Mouse (Mus musculus): ENCODE results near the gene Pfn3. TPM values are rescaled to one million over a fixed set of nuclear protein-coding genes. Genes with fewer than 3 reads are reported as not detected.

The Pfn3 gene
- total and polyA plus RNA-seq, 2 experiments from 2014 or later = 0.52 to 0.68 TPM

DNA sequence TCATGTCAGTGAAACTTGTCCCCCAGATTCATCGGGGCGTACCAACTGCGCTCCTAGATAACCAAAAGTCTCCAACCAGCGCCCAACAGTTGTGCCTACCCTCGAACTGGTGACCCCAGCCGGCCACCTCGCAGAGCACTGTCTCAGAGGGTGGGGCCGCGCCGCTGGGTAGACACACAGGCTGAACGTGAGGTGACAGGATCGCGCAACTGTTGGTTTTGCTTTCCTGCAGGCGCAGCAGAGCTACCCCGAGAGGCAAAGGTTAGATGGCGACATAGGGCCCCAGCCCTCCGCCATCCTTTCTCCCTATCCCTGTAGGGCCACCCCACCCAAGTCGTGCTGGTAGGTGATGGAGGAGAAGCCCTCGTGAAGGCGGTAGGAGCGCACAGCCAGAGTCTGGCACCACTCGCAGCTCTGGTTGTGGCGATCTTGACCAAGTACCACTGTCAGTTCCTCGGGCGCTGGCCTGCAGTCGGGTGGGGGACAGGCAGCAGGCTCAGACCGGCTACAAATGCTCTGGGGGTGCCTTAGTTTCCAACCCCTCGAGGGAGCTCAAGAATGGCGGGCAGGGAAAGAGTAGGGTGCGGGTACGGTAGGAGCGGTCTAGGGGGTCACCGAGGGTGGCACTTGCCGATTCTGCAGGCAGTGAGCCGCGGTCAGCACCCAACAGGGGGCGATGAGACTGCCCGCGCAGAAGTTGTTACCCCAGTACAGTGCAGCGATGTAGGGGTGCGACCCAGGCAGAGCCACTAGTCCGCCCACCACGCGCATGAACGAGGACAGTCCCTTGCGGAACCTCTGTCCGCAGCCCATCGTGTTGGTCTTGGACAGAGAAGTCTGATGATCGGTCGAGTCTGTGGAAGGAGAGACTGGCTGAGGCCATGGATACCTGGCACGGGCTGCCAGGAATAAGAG is 5.2 kb upstream of the Pfn3 start:
- peaks cover 16% of the 10 kb centered on the region for H3K27me3 ChIP-seq (ENCODE audit: insufficient read depth, low read length)
- TF ChIP-seq CTCF (IDR thresholded peaks at IDR 0.05; ENCODE audit: low read depth) = 0 out of 2 replicates have a peak, but pooled peaks have one; percentile 5
- peak overlapping the region; percentile 47; the same call in 1 of the 2 replicates for H3K4me2 ChIP-seq (ENCODE audit: low read depth, low read length)
- H3K4me3 ChIP-seq (ENCODE audit: low read length) = no peak overlapping the region; the same call in 1 of the 2 replicates
- H3K36me3 ChIP-seq (ENCODE audit: insufficient read depth, low read length) = no peaks in the 10 kb centered on the region
- ATAC-seq (0 out of 2 replicates have a peak, but pooled peaks have one; percentile 2), DNase-seq (ENCODE audit: low spot score) (no peak)
- H3K27ac ChIP-seq = no peak overlapping the region
- no peak overlapping the region for H3K9ac ChIP-seq (replicated peaks; ENCODE audit: low read length)
- H3K9me3 ChIP-seq (ENCODE audit: low read length) = no peaks in the 10 kb centered on the region
- no peaks in the 10 kb centered on the region; the same call in 1 of the 2 replicates for H3K4me1 ChIP-seq (ENCODE audit: insufficient read depth, low read length)
- 35% methylated on average over 51 of the region's 51 CpGs for WGBS

DNA sequence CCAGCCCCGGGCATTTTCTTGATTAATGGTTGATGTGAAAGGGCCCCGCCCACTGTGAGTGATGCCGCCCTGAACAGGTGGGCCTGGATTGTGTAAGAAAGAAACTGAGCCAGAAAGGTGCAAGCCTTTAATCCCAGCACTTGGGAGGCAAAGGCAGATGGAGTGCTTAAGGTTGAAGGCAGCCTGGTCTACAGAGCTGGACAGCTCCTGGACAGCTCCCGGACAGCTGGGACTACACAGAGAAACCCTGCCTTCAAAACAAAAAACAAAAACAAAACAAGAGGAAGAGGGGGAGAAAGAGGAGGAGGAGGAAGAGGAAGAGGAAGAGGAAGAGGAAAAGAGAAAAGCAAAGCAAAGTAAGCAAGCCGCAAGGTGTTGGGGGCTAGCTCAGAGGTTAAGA is 4.1 kb upstream of the Pfn3 start:
- Histone ChIP-seq H3K27me3 (ENCODE audit: insufficient read depth, low read length) (peaks cover 16% of the 10 kb centered on the region), H3K9ac (replicated peaks; ENCODE audit: low read length) (no peak overlapping the region), H3K9me3 (ENCODE audit: low read length) (no peaks in the 10 kb centered on the region), H3K36me3 (ENCODE audit: insufficient read depth, low read length) (no peaks in the 10 kb centered on the region), H3K27ac (no peak overlapping the region), H3K4me2 (ENCODE audit: low read depth, low read length) (no peak overlapping the region), H3K4me1 (ENCODE audit: insufficient read depth, low read length) (no peaks in the 10 kb centered on the region; the same call in 1 of the 2 replicates), H3K4me3 (ENCODE audit: low read length) (no peak overlapping the region)
- WGBS = 86% methylated on average over 5 of the region's 5 CpGs
- DNase-seq (ENCODE audit: low spot score) (no peak), ATAC-seq (no peak)
- no peak for TF ChIP-seq CTCF (IDR thresholded peaks at IDR 0.05; ENCODE audit: low read depth)

DNA sequence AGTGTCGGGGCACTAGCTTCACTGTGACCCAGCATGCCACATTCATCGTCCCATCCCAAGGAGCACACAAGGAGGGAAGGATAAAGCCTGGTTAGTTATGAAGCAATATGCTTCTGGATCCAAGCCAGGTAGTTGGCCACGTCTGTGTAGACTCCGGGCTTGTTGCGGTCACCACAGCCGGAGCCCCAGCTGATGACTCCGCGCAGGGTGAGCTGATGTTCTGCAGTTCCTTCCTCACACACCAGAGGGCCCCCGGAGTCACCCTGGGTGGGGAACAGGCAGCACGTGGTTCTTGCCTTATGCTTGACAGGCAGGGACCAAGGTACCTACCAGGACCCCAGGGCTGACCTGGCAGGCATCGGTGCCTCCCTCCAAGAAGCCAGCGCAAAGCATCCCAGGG is 3.0 kb upstream of the Pfn3 start:
- WGBS = 8% methylated on average over 12 of the region's 12 CpGs
- no peaks in the 10 kb centered on the region for H3K9me3 ChIP-seq (ENCODE audit: low read length)
- H3K27ac ChIP-seq = no peak overlapping the region
- peaks cover 16% of the 10 kb centered on the region for H3K27me3 ChIP-seq (ENCODE audit: insufficient read depth, low read length)
- H3K4me3 ChIP-seq (ENCODE audit: low read length) = no peak overlapping the region
- ATAC-seq (peak; percentile 74), DNase-seq (ENCODE audit: low spot score) (peak; percentile 85)
- no peaks in the 10 kb centered on the region for H3K36me3 ChIP-seq (ENCODE audit: insufficient read depth, low read length)
- 0 out of 2 replicates have a peak overlapping the region, but pooled peaks have one; percentile 28 for H3K9ac ChIP-seq (replicated peaks; ENCODE audit: low read length)
- peak overlapping the region; percentile 39 for H3K4me2 ChIP-seq (ENCODE audit: low read depth, low read length)
- no peaks in the 10 kb centered on the region; the same call in 1 of the 2 replicates for H3K4me1 ChIP-seq (ENCODE audit: insufficient read depth, low read length)
- peak; percentile 93 for TF ChIP-seq CTCF (IDR thresholded peaks at IDR 0.05; ENCODE audit: low read depth)

GRCm38 (mm10) chr13:55413333-55413732 is 1.7 kb downstream of the Pfn3 start:
- TF ChIP-seq CTCF (IDR thresholded peaks at IDR 0.05; ENCODE audit: low read depth) = no peak
- Histone ChIP-seq H3K9me3 (ENCODE audit: low read length) (no peaks in the 10 kb centered on the region), H3K4me2 (ENCODE audit: low read depth, low read length) (no peak overlapping the region), H3K4me3 (ENCODE audit: low read length) (no peak overlapping the region), H3K27ac (no peak overlapping the region), H3K27me3 (ENCODE audit: insufficient read depth, low read length) (no peaks in the 10 kb centered on the region), H3K4me1 (ENCODE audit: insufficient read depth, low read length) (no peaks in the 10 kb centered on the region; the same call in 1 of the 2 replicates), H3K36me3 (ENCODE audit: insufficient read depth, low read length) (no peaks in the 10 kb centered on the region), H3K9ac (replicated peaks; ENCODE audit: low read length) (no peak overlapping the region)
- 84% methylated on average over 12 of the region's 12 CpGs for WGBS
- DNase-seq (ENCODE audit: low spot score) = no peak
- ATAC-seq = no peak

DNA sequence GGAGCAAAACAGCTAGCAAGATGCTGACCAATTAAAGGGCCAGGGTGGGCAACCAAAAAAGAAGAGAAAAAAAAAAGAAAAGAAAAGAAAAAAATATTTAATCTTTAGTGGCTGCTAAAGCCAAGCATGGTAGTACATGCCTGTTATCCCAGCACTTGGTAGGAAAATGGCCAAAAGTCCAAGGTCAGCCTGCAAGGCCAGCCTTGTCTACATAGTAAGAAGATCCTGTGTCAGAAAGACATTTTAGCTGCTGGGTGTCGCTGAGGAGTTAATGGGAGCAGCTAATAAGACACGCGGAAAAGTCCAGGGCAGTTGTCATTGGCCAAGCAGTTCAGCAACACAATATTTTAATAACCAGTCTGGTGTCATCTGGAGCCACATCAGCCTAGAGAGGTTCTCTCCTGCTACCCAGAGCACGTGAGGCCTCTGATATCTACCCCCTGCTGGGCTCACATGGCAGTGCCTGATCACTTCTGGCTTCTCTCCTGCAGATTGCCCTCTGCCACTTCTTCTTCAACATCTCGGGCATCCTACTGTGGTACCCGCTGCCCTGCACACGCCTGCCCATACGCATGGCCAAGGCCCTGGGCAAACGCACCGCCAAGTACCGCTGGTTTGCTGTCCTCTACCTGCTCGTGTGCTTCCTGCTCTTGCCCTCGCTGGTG is 2.3 kb downstream of the Pfn3 start:
- no peak overlapping the region for H3K4me2 ChIP-seq (ENCODE audit: low read depth, low read length)
- H3K4me3 ChIP-seq (ENCODE audit: low read length) = no peak overlapping the region
- WGBS = 71% methylated on average over 13 of the region's 13 CpGs
- ATAC-seq = no peak
- no peak for DNase-seq (ENCODE audit: low spot score)
- no peak overlapping the region for H3K9ac ChIP-seq (replicated peaks; ENCODE audit: low read length)
- H3K9me3 ChIP-seq (ENCODE audit: low read length) = no peaks in the 10 kb centered on the region
- H3K36me3 ChIP-seq (ENCODE audit: insufficient read depth, low read length) = no peaks in the 10 kb centered on the region
- TF ChIP-seq CTCF (IDR thresholded peaks at IDR 0.05; ENCODE audit: low read depth) = no peak
- no peaks in the 10 kb centered on the region for H3K27me3 ChIP-seq (ENCODE audit: insufficient read depth, low read length)
- no peak overlapping the region for H3K27ac ChIP-seq
- no peaks in the 10 kb centered on the region for H3K4me1 ChIP-seq (ENCODE audit: insufficient read depth, low read length)

DNA sequence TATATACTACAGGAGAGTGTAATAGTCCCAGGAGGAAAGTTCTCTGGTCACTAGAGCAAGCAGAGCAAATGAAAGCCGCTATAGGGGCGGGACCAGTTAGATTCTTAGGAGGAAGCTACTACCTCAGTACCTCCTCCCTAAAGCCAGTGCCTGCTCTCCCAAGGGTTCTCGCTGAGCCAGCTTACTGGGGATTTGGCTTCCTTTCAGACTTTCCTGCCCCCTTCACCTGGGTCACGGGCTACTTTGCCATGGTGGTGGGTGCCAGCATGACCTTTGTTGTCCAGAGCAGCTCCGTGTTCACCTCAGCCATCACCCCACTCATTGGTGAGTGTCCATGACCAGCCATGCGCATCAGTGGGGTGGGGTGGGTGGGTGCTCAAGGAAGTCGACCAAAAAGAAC is 3.2 kb downstream of the Pfn3 start:
- ATAC-seq = no peak

More for the DNA sequence above, 3.2 kb downstream of the Pfn3 start:
- no peak for DNase-seq (ENCODE audit: low spot score)
- no peaks in the 10 kb centered on the region for H3K4me1 ChIP-seq (ENCODE audit: insufficient read depth, low read length)
- no peaks in the 10 kb centered on the region for H3K27me3 ChIP-seq (ENCODE audit: insufficient read depth, low read length)
- H3K36me3 ChIP-seq (ENCODE audit: insufficient read depth, low read length) = no peaks in the 10 kb centered on the region
- no peak overlapping the region for H3K27ac ChIP-seq
- no peaks in the 10 kb centered on the region for H3K9me3 ChIP-seq (ENCODE audit: low read length)
- no peak overlapping the region for H3K4me2 ChIP-seq (ENCODE audit: low read depth, low read length)
- 76% methylated on average over 7 of the region's 7 CpGs for WGBS
- H3K9ac ChIP-seq (replicated peaks; ENCODE audit: low read length) = no peak overlapping the region
- no peak for TF ChIP-seq CTCF (IDR thresholded peaks at IDR 0.05; ENCODE audit: low read depth)
- H3K4me3 ChIP-seq (ENCODE audit: low read length) = no peak overlapping the region
